Mouse (Mus musculus) liver, adult 2 months (tissue): Measurements from ENCODE around the gene Ubash3a. TPM values are rescaled to one million over a fixed set of nuclear protein-coding genes. Genes with fewer than 3 reads are reported as not detected.
A peak's percentile ranks its signal among the peaks of the same experiment; 100 is the strongest.

Experiments
- DNase-seq: peaks from one replicate; pipeline ENCODE4 v3.0.0-alpha.2; 2011; ENCODE audit warnings: low read depth, low spot score; ENCODE audit errors: extremely low read depth
- H3K27ac ChIP-seq: fragments of 200-500 bp; replicated peaks from 2 replicates; pipeline ENCODE4 v1.5.1; 2012; ENCODE audit warnings: low read depth, mild to moderate bottlenecking, control low read depth, inconsistent platforms, low read length; ENCODE audit not compliant: insufficient read depth
- H3K27me3 ChIP-seq: fragments of 200-500 bp; 2 replicates; pipeline ENCODE4 v1.6.1; 2012; ENCODE audit warnings: mild to moderate bottlenecking, moderate library complexity, low read length, inconsistent platforms; ENCODE audit not compliant: control insufficient read depth, insufficient read depth
- H3K36me3 ChIP-seq: fragments of 200-500 bp; 2 replicates; pipeline ENCODE4 v1.6.1; 2012; ENCODE audit warnings: low read length, inconsistent platforms; ENCODE audit not compliant: control insufficient read depth, insufficient read depth
- H3K4me1 ChIP-seq: fragments of 200-500 bp; 2 replicates; pipeline ENCODE4 v1.6.1; 2011; ENCODE audit warnings: low read length; ENCODE audit not compliant: control insufficient read depth, insufficient read depth
- H3K4me3 ChIP-seq: fragments of 200-500 bp; 2 replicates; pipeline ENCODE4 v1.5.1; 2011; ENCODE audit warnings: low read depth, mild to moderate bottlenecking, control low read depth, low read length, moderate library complexity; ENCODE audit not compliant: insufficient read depth
- H3K79me2 ChIP-seq: fragments of 200-500 bp; 2 replicates; pipeline ENCODE4 v1.6.1; 2012; ENCODE audit warnings: inconsistent platforms, mild to moderate bottlenecking, low read length, moderate library complexity; ENCODE audit not compliant: control insufficient read depth, insufficient read depth
- H3K9ac ChIP-seq: fragments of 200-500 bp; 2 replicates; pipeline ENCODE4 v1.6.1; 2012; ENCODE audit warnings: low read depth, mild to moderate bottlenecking, control low read depth, inconsistent platforms, low read length
- CTCF ChIP-seq: fragments of 200-500 bp; IDR thresholded peaks from 2 replicates; pipeline ENCODE4 v1.5.1; 2011; ENCODE audit warnings: low read depth, low read length, control low read depth
- POLR2A ChIP-seq: fragments of 200-500 bp; IDR thresholded peaks from 2 replicates; pipeline ENCODE4 v1.6.1; 2011; ENCODE audit warnings: low read length, control low read depth; ENCODE audit not compliant: insufficient read depth; ENCODE audit errors: extremely low read depth
- WGBS: fragments of 180-500 bp; shearing (Covaris S2); methylation state at CpG from one replicate; pipeline ENCODE4 v1.1.7; 2018; 5-methylcytosine and 5-hydroxymethylcytosine counted together
- polyA plus RNA-seq: library from polyadenylated mRNA; depleted of rRNA; stranded (reverse); fragments of >200 nt; gene quantifications from 2 replicates; pipeline ENCODE4 v1.2.3, GENCODE M21; 2012; rRNA removed
- total RNA-seq: library from RNA; depleted of rRNA; stranded (reverse); fragments of >200 nt; gene quantifications from 2 replicates; pipeline ENCODE4 v1.2.3, GENCODE M21; 2014; rRNA removed

Ubash3a gene
- total and polyA plus RNA-seq, 2 experiments: 0.09 to 0.31 TPM

GRCm38 (mm10) chr17:31295892-31296781 is 88.5 kb downstream of the Ubash3a start:
- under 1% methylated on average over 68 of the region's 68 CpGs for WGBS
- Histone ChIP-seq H3K27ac (peak overlapping the region; percentile 35), H3K36me3 (no peaks in the 10 kb centered on the region), H3K4me1 (peaks cover 10% of the 10 kb centered on the region), H3K4me3 (peak overlapping the region; percentile 63), H3K27me3 (no peaks in the 10 kb centered on the region), H3K9ac (peak overlapping the region; percentile 74), H3K79me2 (no peaks in the 10 kb centered on the region)
- TF ChIP-seq POLR2A: 0 out of 2 replicates have a peak, but pooled peaks have one; percentile 14
- TF ChIP-seq CTCF: no peak
- peak; percentile 70 for DNase-seq

Other genes starting within 250 kb of the Ubash3a start
- gene Abcg1, start 150.2 kb upstream of the Ubash3a start, total RNA-seq: 5.0 and 6.0 TPM in 2 replicates
- gene Abcg1, start 150.2 kb upstream of the Ubash3a start, polyA plus RNA-seq: 1.8 and 3.4 TPM in 2 replicates
- gene Tff3, start 78.2 kb upstream of the Ubash3a start, total RNA-seq: 0.37 and 3.8 TPM in 2 replicates
- gene Tff3, start 78.2 kb upstream of the Ubash3a start, polyA plus RNA-seq: 0.72 and 2.9 TPM in 2 replicates
- 2.2 and 5.8 TPM in 2 replicates for gene Tff2, start 63.6 kb upstream of the Ubash3a start, total RNA-seq
- 0.25 TPM in 1 of 2 replicates, not detected in the other for gene Tff2, start 63.6 kb upstream of the Ubash3a start, polyA plus RNA-seq
- 0.47 TPM in 1 of 2 replicates, not detected in the other for gene Tff1, start 42.6 kb upstream of the Ubash3a start, total RNA-seq
- 0.13 TPM in 1 of 2 replicates, not detected in the other for gene Tff1, start 42.6 kb upstream of the Ubash3a start, polyA plus RNA-seq
- gene Tmprss3, start 8.9 kb upstream of the Ubash3a start, total RNA-seq: not detected in 2 replicates
- not detected in 2 replicates for gene Tmprss3, start 8.9 kb upstream of the Ubash3a start, polyA plus RNA-seq
- not detected in 2 replicates for gene Rsph1, start 69.5 kb downstream of the Ubash3a start, total RNA-seq
- not detected in 2 replicates for gene Rsph1, start 69.5 kb downstream of the Ubash3a start, polyA plus RNA-seq
- 1.4 and 3.6 TPM in 2 replicates for gene Slc37a1, start 78.9 kb downstream of the Ubash3a start, total RNA-seq
- 1.8 and 4.7 TPM in 2 replicates for gene Slc37a1, start 78.9 kb downstream of the Ubash3a start, polyA plus RNA-seq
- 9.1 and 12.6 TPM in 2 replicates for gene Pde9a, start 178.3 kb downstream of the Ubash3a start, total RNA-seq
- 51.1 and 66.9 TPM in 2 replicates for gene Pde9a, start 178.3 kb downstream of the Ubash3a start, polyA plus RNA-seq